Mouse (Mus musculus) lung, adult 2 months (tissue): Measurements from ENCODE around the gene Plbd2.

Experiments used
- CTCF ChIP-seq: fragments of 200-500 bp; IDR thresholded peaks from 2 replicates; pipeline ENCODE4 v1.5.1; 2011; ENCODE audit warnings: mild to moderate bottlenecking, low read length, control low read depth; ENCODE audit not compliant: insufficient read depth
- POLR2A ChIP-seq: fragments of 200-500 bp; IDR thresholded peaks from 2 replicates; pipeline ENCODE4 v1.6.1; 2011; ENCODE audit warnings: low read depth, mild to moderate bottlenecking, control low read depth, low read length, borderline replicate concordance; ENCODE audit errors: extremely low read depth

DNA sequence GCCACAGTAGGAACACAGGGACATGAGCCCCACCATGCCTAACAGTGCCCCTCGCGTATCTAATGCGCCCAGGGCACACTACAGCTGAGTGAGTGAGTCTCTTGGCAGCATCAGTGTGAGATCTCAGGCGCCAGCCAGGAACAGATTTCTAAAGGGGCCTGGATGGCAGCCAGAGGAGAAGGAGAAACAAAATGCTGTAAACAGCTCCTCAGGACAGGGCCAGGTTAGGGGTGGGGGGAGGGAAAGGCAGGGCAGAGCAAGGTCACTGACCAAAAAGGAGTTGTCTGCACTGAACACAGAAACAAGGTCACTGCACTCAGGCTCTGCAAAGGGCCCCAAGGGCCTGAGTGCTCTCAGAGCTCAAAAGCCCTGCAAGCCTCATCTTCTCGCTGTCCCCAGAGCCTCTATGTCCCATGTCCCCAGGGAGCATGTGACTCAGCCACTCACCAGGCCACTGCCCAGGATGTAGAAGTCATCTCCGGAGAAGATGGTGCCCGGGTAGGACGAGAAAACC lies 12.7 kb downstream of the Plbd2 start:
- TF ChIP-seq CTCF (no peak), POLR2A (no peak)
